Mouse (Mus musculus) MEL (cell line): ENCODE data around the gene Rab42.

Experiments used
- BHLHE40 ChIP-seq: IDR thresholded peaks from 2 replicates; pipeline ENCODE4 v1.6.1; 2012; ENCODE audit warnings: low read depth, mild to moderate bottlenecking, inconsistent platforms, low read length, improper control_type of control experiment, borderline replicate concordance
- CHD2 ChIP-seq: IDR thresholded peaks from 2 replicates; pipeline ENCODE4 v1.6.1; 2011; ENCODE audit warnings: low read length, improper control_type of control experiment
- CTCF ChIP-seq, 3 experiments: IDR thresholded peaks in 2 of 3; conservative IDR thresholded peaks in 1 of 3; 2 replicates each; pipeline ENCODE4 v1.5.1; 2011 to 2012; ENCODE audit warnings: low read length in 3 of 3, low read depth in 2 of 3, mild to moderate bottlenecking in 2 of 3, improper control_type of control experiment in 1 of 3, inconsistent platforms in 1 of 3, mixed read lengths in 1 of 3, moderate library complexity in 1 of 3; ENCODE audit not compliant: control insufficient read depth in 1 of 3, insufficient read depth in 1 of 3, poor library complexity in 1 of 3, severe bottlenecking in 1 of 3
- ELF1 ChIP-seq: IDR thresholded peaks from 2 replicates; pipeline ENCODE4 v1.6.1; 2014; ENCODE audit warnings: low read depth, mild to moderate bottlenecking, inconsistent platforms, low read length, improper control_type of control experiment, moderate library complexity
- EP300 ChIP-seq, 2 experiments: IDR thresholded peaks; 2 replicates each; pipeline ENCODE4 v1.6.1; 2011; ENCODE audit warnings: improper control_type of control experiment in 2 of 2, low read length in 2 of 2, low read depth in 1 of 2, mild to moderate bottlenecking in 1 of 2
- GATA1 ChIP-seq: IDR thresholded peaks from 2 replicates; pipeline ENCODE4 v1.6.1; 2011; ENCODE audit warnings: low read depth, low read length, improper control_type of control experiment
- KAT2A ChIP-seq: conservative IDR thresholded peaks from 2 replicates; pipeline ENCODE4 v1.6.1; 2012; ENCODE audit warnings: low read depth, low read length, improper control_type of control experiment, inconsistent platforms
- MAX ChIP-seq: IDR thresholded peaks from 2 replicates; pipeline ENCODE4 v1.6.1; 2011; ENCODE audit warnings: low read length, improper control_type of control experiment
- POLR2A ChIP-seq, 2 experiments: IDR thresholded peaks; 2 replicates each; pipeline ENCODE4 v1.6.1; 2011 to 2012; ENCODE audit warnings: low read length in 2 of 2, mild to moderate bottlenecking in 2 of 2, control low read depth in 1 of 2, improper control_type of control experiment in 1 of 2, low read depth in 1 of 2, moderate library complexity in 1 of 2; ENCODE audit not compliant: control insufficient read depth in 1 of 2, insufficient read depth in 1 of 2, poor library complexity in 1 of 2
- POLR2AphosphoS5 ChIP-seq: IDR thresholded peaks from 2 replicates; pipeline ENCODE4 v1.6.1; 2012; ENCODE audit warnings: low read depth, borderline replicate concordance, mild to moderate bottlenecking, inconsistent platforms, low read length, moderate library complexity, mixed read lengths
- SIN3A ChIP-seq: IDR thresholded peaks from 2 replicates; pipeline ENCODE4 v1.6.1; 2012; ENCODE audit warnings: low read length, improper control_type of control experiment, inconsistent platforms

GRCm38 (mm10) chr4:132345135-132345842, 42.1 kb upstream of the Rab42 start:
- TF ChIP-seq CTCF (IDR thresholded peaks at IDR 0.05 in 2 of 3, conservative IDR thresholded peaks at IDR 0.05 in 1 of 3; ENCODE audit: control insufficient read depth in 1 of 3, insufficient read depth in 1 of 3, low read depth in 2 of 3, low read length in 3 of 3, poor library complexity in 1 of 3, severe bottlenecking in 1 of 3) (peak in 2 of 3 experiments; percentile 92 to 98; a peak in 3 of 6 replicates), ELF1 (no peak), SIN3A (no peak), KAT2A (no peak), MAX (no peak), EP300 (IDR thresholded peaks at IDR 0.05; ENCODE audit: low read depth in 1 of 2, low read length in 2 of 2) (no peak), POLR2A (IDR thresholded peaks at IDR 0.05; ENCODE audit: control insufficient read depth in 1 of 2, insufficient read depth in 1 of 2, low read depth in 1 of 2, low read length in 2 of 2, poor library complexity in 1 of 2) (peak; percentile 87 to 88), POLR2AphosphoS5 (no peak), GATA1 (no peak), BHLHE40 (no peak), CHD2 (no peak)
